Mouse (Mus musculus): ENCODE measurements around the gene Tnni2. TPM values are rescaled to one million over a fixed set of nuclear protein-coding genes. Genes with fewer than 3 reads are reported as not detected.
A peak's percentile ranks its signal among the peaks of the same experiment; 100 is the strongest.

The Tnni2 gene
- total RNA-seq, 2 experiments from 2014 or later: not detected

DNA sequence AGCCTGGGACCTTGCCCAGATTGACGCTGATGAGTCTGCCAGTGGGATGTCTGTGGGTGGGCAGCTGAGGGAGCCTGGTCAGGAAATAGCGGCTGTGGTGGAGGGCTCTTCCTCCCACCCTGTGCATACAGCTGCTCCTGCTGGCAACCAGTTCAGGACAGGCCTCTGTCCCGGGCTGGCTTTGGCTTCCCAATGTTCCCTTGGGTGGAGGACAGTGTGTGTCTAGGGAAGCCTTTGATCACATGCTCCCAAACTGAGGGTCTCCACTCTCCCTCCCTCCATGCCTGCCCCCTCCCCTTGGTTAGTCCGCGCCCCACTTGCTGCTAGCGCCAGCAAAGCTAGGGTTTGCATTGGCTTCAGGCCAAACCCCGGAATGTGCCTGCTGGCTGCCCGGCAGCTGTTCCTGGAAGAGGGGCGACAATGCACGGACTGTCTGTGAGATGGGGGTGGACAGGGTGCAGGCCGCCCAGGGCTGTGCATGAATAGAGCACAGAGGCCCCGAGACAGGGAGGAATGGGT lies 11.4 kb upstream of the Tnni2 start:
- DNase-seq (ENCODE audit: low spot score in 2 of 2): peak; percentile 71 to 74

DNA sequence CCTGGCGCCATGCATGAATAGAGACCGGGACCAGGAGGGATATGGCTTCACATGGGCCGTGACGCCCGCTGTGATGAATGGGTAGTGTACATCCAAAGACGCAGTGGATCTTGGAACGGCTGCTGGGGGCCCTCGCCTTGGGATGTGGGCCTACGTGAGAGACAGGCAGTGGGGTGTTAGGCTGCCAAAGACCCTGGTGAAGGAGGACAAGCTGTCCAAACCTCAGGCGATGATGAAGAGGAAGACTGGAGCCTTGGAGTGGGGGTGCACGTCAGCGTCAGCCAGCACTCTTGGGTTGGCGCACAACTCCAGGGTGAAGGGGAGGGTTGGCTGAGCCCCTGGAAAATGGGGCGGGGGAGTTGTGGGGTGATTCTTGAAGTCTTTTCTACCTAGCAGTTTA lies 10.5 kb upstream of the Tnni2 start:
- no peak for DNase-seq (ENCODE audit: low spot score in 2 of 2)

- DNase-seq (ENCODE audit: low spot score in 2 of 2): no peak
Measured at GRCm38 (mm10) chr7:142433623-142434022, 8.0 kb upstream of the Tnni2 start.

DNA sequence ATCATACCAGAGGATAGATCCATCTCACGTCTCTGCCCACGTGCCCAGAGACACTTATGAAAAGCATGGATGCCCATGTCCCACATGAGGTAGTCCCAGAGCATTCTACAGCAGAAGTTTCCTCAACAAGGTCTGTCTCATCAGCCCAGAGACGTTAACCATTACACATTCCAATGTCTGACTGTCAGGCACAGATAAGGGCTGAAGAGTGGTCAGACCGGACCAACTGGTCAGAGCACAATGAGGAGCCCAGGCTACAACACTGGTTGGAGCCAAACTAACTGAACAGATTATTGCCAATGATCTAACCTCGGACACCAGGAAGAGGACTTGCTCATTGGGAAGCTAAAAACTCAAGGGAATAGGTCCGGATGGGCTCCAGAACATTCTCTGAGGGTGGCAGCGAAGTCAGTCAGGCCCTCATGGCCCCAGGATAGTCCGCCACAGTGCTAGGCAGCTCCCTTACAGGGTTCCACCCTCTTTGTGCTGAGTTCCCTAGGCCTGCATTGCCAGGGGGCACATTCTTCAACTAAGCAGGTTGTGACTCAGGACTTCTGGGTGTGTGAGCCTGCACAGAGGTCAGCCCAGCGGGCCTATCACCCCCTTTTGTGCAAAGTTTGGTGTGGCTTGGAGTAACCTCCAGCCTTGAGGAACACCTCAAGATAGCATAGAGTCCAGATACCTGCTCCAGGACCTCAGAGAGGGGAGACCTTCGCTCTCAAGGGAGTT lies 7.3 kb upstream of the Tnni2 start, which contains the start of gene Syt8:
Gene Syt8, plus strand, starts transcription at position 714 of the 729 bp plus-strand sequence.
- no peak for DNase-seq (ENCODE audit: low spot score in 2 of 2)

- peak; percentile 71 to 75 for DNase-seq (ENCODE audit: low spot score in 2 of 2)
Measured at GRCm38 (mm10) chr7:142435524-142435923, 6.1 kb upstream of the Tnni2 start.

DNA sequence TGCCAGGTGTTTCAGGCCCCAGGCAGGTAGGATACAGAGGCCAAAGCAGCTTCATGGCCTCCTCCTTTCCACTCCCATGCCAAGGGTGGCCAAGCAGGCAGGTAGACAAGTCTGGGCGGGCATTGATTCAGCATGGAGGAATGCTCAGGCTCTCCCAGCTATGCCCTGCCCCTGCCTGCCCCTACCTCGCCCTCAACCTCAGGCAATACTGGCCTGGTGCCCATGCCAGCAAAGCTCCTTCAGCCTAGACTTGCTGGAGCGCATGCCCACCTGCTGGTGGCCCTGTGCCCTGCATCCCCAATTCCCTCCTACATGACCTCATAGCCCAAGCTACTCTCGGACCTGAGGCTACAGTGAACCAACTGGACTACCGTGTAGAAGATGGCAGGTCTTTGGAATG lies 4.3 kb upstream of the Tnni2 start:
- no peak for DNase-seq (ENCODE audit: low spot score in 2 of 2)

GRCm38 (mm10) chr7:142439966-142440365 lies 1.6 kb upstream of the Tnni2 start:
- DNase-seq (ENCODE audit: low spot score in 2 of 2): no peak

GRCm38 (mm10) chr7:142440657-142441114 lies 922 bp upstream of the Tnni2 start:
- peak; percentile 55 to 69 for DNase-seq (ENCODE audit: low spot score in 2 of 2)

GRCm38 (mm10) chr7:142442081-142442907 lies 686 bp downstream of the Tnni2 start:
- DNase-seq (ENCODE audit: low spot score in 2 of 2): no peak

GRCm38 (mm10) chr7:142442908-142443420 lies 1.4 kb downstream of the Tnni2 start:
- DNase-seq (ENCODE audit: low spot score in 2 of 2): no peak

- DNase-seq (ENCODE audit: low spot score in 2 of 2): no peak
Measured at GRCm38 (mm10) chr7:142443474-142443873, 1.9 kb downstream of the Tnni2 start.

DNA sequence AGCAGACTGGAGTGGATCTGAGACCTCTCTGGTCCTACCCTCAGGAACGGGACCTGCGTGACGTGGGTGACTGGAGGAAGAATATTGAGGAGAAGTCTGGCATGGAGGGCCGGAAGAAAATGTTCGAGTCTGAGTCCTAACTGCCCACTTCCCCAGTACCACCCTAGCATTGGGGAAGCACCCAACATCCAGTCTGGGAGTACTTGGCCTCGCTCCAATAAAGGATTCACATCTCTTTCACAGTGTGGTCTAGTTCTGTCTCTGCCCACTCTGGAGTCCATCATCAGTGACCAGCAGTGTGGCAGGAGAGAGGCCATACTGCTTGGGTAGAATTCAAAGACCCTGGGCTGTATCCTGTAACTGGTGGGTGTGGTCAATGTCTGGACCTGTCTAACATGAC lies 2.6 kb downstream of the Tnni2 start:
- no peak for DNase-seq (ENCODE audit: low spot score in 2 of 2)

DNA sequence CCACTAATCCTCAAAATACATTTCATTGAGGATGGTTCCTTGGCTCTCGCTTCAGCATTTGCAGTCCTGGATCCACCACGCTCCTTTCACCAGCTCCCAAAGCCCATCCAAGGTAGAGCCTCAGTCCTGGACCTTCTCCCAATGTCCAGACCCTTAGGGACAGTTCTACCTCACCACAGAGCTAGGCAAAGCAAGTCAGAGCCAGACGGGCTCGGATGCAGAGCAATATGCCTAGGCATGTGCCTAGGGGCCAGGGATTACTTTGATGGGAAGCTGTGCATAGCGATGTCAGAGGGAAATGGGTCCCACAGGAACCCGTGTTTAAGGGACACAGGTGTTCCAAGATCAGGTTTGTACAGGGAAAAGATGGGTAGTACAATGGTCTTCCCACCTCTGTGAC lies 3.7 kb downstream of the Tnni2 start:
- DNase-seq (ENCODE audit: low spot score in 2 of 2): no peak

GRCm38 (mm10) chr7:142446264-142446663 lies 4.7 kb downstream of the Tnni2 start:
- no peak for DNase-seq (ENCODE audit: low spot score in 2 of 2)

DNA sequence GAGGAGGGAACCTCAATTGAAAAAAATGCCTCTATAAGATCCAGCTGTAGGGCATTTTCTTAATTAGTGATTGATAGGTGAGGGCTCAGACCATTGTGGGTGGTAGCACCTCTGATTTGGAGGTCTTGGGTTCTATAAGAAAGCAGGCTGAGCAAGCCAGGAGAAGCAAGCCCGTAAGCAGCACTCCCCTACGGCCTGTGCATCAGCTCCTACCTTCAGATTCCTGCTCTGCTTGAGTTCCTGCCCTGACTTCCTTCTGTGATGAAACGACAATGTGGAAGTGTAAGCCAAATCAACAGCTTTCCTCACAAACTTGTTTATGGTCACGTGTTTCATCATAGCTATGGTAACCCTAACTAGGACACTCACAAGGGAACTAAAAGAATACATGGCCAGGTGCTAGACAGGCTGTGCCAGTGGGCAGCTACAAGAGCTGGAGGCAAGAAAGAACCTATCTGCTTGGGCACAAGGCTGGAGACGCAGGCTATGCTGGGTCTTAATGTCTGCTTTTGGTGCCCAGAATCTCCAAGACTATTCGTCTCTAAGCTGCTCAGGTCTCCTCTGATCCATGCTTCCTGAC lies 7.5 kb downstream of the Tnni2 start:
- DNase-seq (ENCODE audit: low spot score in 2 of 2): no peak

- DNase-seq (ENCODE audit: low spot score in 2 of 2): no peak
Measured at GRCm38 (mm10) chr7:142454706-142455105, 13.1 kb downstream of the Tnni2 start.

GRCm38 (mm10) chr7:142455251-142455650 lies 13.6 kb downstream of the Tnni2 start:
- no peak for DNase-seq (ENCODE audit: low spot score in 2 of 2)

GRCm38 (mm10) chr7:142456806-142457205 lies 15.2 kb downstream of the Tnni2 start:
- DNase-seq (ENCODE audit: low spot score in 2 of 2): no peak

GRCm38 (mm10) chr7:142457227-142457811 lies 15.7 kb downstream of the Tnni2 start:
- DNase-seq (ENCODE audit: low spot score in 2 of 2): peak; percentile 60 to 66

- no peak for DNase-seq (ENCODE audit: low spot score in 2 of 2)
Measured at GRCm38 (mm10) chr7:142458026-142458425, 16.4 kb downstream of the Tnni2 start.

DNA sequence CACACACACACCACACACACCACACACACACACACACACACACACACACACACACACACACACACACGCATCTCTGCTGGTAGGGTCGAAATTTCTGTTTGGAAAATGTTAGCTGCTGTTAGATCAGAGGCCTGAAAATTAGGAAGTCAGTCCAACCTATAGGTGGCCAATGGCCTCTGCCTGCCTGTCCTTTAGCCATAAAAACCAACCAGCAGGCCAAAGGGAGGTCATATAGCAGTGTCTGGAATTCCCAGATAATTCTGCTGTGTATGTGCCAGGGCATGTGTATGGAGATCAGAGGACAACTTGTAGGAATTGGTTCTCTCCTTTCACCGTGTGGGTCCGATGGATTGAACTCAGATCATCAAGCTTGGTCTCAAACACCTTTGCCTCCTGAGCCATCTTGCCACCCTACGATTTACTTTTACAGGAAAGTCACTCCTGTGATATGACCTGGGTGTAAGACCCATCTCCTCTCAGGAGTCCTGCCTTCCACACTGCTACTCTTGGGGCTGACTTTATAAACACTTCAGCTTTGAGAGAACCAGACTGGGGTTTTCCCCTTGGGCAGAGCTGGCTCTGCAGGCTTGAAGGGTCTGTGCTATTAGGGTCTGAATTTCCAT lies 17.2 kb downstream of the Tnni2 start:
- DNase-seq (ENCODE audit: low spot score in 2 of 2): no peak
